In the genomic region with DNA sequence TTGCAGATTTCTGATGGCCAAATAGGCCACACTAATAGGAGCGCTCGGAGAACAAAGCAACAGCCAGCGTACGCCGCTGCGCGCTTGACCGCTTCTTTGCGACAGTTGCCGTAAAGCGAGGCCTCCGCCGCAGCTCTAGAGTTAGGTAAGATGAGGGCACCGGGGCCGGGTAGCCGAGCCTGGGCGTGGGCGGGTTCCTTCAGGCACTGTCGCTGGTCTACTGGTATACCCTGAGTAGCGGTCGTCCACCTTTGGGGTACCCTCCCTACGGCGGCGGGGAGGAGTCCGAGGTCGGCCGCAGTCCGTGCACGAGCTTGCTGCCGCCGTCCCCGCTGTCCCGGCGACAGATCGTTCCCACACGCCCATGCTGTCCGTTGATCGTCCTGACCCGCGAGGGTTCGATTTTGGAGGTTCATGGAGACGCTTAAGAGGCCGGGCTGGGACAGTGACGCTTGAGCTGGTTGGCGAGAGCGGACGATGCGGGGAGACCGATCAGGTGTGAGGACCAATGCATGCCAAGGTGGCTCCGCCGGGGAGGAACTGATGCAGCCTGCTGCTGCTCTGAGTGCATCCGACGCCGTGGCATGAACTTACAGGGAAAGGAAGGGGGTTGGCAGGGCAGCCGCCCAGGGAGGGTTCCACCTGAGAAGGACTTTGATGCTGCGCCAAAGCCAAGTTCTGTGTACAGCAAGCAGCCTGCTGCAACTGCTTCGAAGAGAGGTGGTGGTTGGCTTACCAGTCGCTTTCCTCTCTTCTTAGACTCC, we compare ENCODE assay signal across 7 mouse cellular contexts. TPM values are rescaled to one million over a fixed set of nuclear protein-coding genes. Genes with fewer than 3 reads are reported as not detected.
A peak's percentile ranks its signal among the peaks of the same experiment; 100 is the strongest.
DNase-seq lines count a peak whose midpoint lies in the region; ATAC-seq lines count a peak whose summit lies in the region.

No protein-coding gene starts in this region.

- H3K4me2 ChIP-seq in intestine, embryonic 16.5 days (ENCODE audit: low read depth, low read length) = peak overlapping the region; percentile 69
- H3K4me2 ChIP-seq in midbrain, embryonic 11.5 days = peak overlapping the region; percentile 52

- peak overlapping the region; percentile 85 for H3K9ac ChIP-seq in intestine, embryonic 16.5 days (ENCODE audit: low read depth, low read length)
- H3K9ac ChIP-seq in midbrain, embryonic 11.5 days (ENCODE audit: low read length) = peak overlapping the region; percentile 90

- ATAC-seq in intestine, embryonic 16.5 days = peak; percentile 95
- ATAC-seq in midbrain, embryonic 11.5 days (ENCODE audit: low FRiP score) = peak; percentile 93

- peak overlapping the region; percentile 84 for H3K4me3 ChIP-seq in intestine, embryonic 16.5 days (ENCODE audit: low read length)
- H3K4me3 ChIP-seq in midbrain, embryonic 11.5 days (ENCODE audit: low read depth, low read length) = peak overlapping the region; percentile 84

- H3K27ac ChIP-seq in intestine, embryonic 16.5 days (ENCODE audit: low read length) = peak overlapping the region; percentile 73
- peak overlapping the region; percentile 78 for H3K27ac ChIP-seq in midbrain, embryonic 11.5 days (ENCODE audit: low read depth, low read length)

- H3K27me3 ChIP-seq in intestine, embryonic 16.5 days (replicated peaks; ENCODE audit: control insufficient read depth, insufficient read depth, low read length) = no peaks in the 10 kb centered on the region
- H3K27me3 ChIP-seq in midbrain, embryonic 11.5 days (ENCODE audit: control insufficient read depth, insufficient read depth, low read length) = no peaks in the 10 kb centered on the region

- peak; percentile 83 for DNase-seq in adrenal gland, adult 8-10 months
- peak; percentile 91 for DNase-seq in embryo, embryonic 9.5 days (ENCODE audit: extremely low spot score)
- DNase-seq in gastrocnemius, postnatal 4 days (ENCODE audit: low spot score in 2 of 2) = peak; percentile 69 to 94
- DNase-seq in left cerebral cortex, postnatal 36 days (ENCODE audit: low spot score in 2 of 2) = peak; percentile 90
- peak; percentile 99 for DNase-seq in midbrain, embryonic 11.5 days (ENCODE audit: low spot score, missing footprints)
- peak; percentile 94 for DNase-seq in skeletal muscle tissue, adult 2 months (ENCODE audit: low read depth, low spot score)

- intact Hi-C loops in left cerebral cortex, postnatal 36 days (cut with DNase I) = no loop called here

- no peaks in the 10 kb centered on the region for H3K36me3 ChIP-seq in intestine, embryonic 16.5 days (ENCODE audit: control insufficient read depth, insufficient read depth, low read length)
- no peaks in the 10 kb centered on the region for H3K36me3 ChIP-seq in midbrain, embryonic 11.5 days (ENCODE audit: control insufficient read depth, insufficient read depth, low read length)

- peaks cover 7% of the 10 kb centered on the region; the same call in 1 of the 2 replicates for H3K4me1 ChIP-seq in intestine, embryonic 16.5 days (ENCODE audit: control insufficient read depth, insufficient read depth, low read length)
- no peaks in the 10 kb centered on the region for H3K4me1 ChIP-seq in midbrain, embryonic 11.5 days (ENCODE audit: control insufficient read depth, insufficient read depth, low read length)

- 6% methylated on average over 58 of the region's 58 CpGs for WGBS in intestine, embryonic 16.5 days
- 6% methylated on average over 58 of the region's 58 CpGs for WGBS in midbrain, embryonic 11.5 days

- no peaks in the 10 kb centered on the region for H3K9me3 ChIP-seq in intestine, embryonic 16.5 days (ENCODE audit: control insufficient read depth, low read length)
- H3K9me3 ChIP-seq in midbrain, embryonic 11.5 days (ENCODE audit: control insufficient read depth, low read length) = no peaks in the 10 kb centered on the region

RNA-seq across cellular contexts. Expression of gene Fktn, which starts 0.4 kb away (rescaled TPM):
- total RNA-seq in adrenal gland, adult 8-10 months (2022) = 10 to 100 TPM; 15.6 to 19.6 (median 17.4) TPM
- 1 to 10 TPM; 9.7 TPM for total RNA-seq in gastrocnemius, postnatal 4 days (2021)
- polyA plus RNA-seq in intestine, embryonic 16.5 days (2015; fragmentation: Nextera tagmentation; extraction: Ambion mirVana) = 12.7 and 13.6 TPM in 2 replicates
- total RNA-seq in left cerebral cortex, postnatal 36 days (2021) = 10 to 100 TPM; 24.9 to 30.0 TPM
- polyA plus RNA-seq in midbrain, embryonic 11.5 days (2014; fragmentation: Nextera tagmentation; extraction: Ambion mirVana) = 21.1 and 23.6 TPM in 2 replicates

Comparison
In these comparisons a context has a peak if more than half of its experiments do, and no peak if none do; other contexts are left out.
1. Peak in every context shown above with its lines: DNase-seq, ATAC-seq, H3K4me3 ChIP-seq and H3K27ac ChIP-seq.